Mouse (Mus musculus) C3H10T1/2 (cell line): ENCODE measurements around the gene Olfr263. TPM values are rescaled to one million over a fixed set of nuclear protein-coding genes. Genes with fewer than 3 reads are reported as not detected.

ENCODE experiments used
- polyA plus RNA-seq, 2 experiments: library from polyadenylated mRNA; unstranded; fragments of >200 nt; fragmentation: generic; extraction: Trizol; gene quantifications; one replicate each; pipeline ENCODE4 v1.2.1; 2012; ENCODE audit warnings: missing spikeins in 2 of 2

Olfr263 gene
- polyA plus RNA-seq, result not detected

GRCm38 (mm10) chr13:21129339-21129738 is at the start of gene Olfr263:
Gene Olfr263 (plus strand): TSS chr13:21129639.

GRCm38 (mm10) chr13:21111183-21111582 is 18.3 kb upstream of the Olfr263 start, which contains the start of gene Olfr1369-ps1:
Gene Olfr1369-ps1 (plus strand): TSS chr13:21111483.

DNA sequence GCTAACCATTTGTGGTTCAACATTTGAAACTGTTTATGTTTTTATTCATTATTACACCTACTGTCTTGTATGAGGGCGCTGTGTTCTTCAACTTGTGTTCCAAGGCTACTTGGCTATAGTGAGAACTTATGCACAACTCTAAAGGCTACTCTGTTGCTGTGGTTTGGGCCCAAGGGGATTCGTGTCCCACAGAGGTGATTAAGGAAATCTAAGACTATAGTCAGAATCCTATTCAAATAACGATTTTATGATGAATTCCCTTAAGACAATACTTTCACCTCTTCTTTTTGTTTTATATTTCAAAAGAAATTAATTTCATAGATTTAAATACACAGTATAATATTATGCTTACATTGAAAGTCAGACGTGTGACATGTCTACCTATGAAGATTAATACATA is 16.3 kb downstream of the Olfr263 start, which contains the start of gene Olfr1368:
TSS of gene Olfr1368 (minus strand) at position 101 of the 400 bp plus-strand sequence.

GRCm38 (mm10) chr13:21179367-21179723 is 49.9 kb downstream of the Olfr263 start, which contains the start of gene Trim27:
Gene Trim27 (plus strand): TSS chr13:21179445.

Other genes starting within 250 kb of the Olfr263 start
- not detected for gene Olfr1370, start 54.7 kb upstream of the Olfr263 start, polyA plus RNA-seq
- gene Olfr1369-ps1, start 18.2 kb upstream of the Olfr263 start, polyA plus RNA-seq, result not detected
- gene Olfr1368, start 16.2 kb downstream of the Olfr263 start, polyA plus RNA-seq, result not detected
- 10 to 100 TPM; 57.8 to 76.7 TPM for gene Trim27, start 49.8 kb downstream of the Olfr263 start, polyA plus RNA-seq
- gene Gpx5, start 163.1 kb downstream of the Olfr263 start, polyA plus RNA-seq, result not detected
- not detected for gene Gpx6, start 182.5 kb downstream of the Olfr263 start, polyA plus RNA-seq
- gene Olfr1367, start 217.3 kb downstream of the Olfr263 start, polyA plus RNA-seq, result not detected
- 1 to 10 TPM in 1 of 2 experiments, under 1 TPM in 1; 0.33 to 4.3 TPM for gene Zscan12, start 233.2 kb downstream of the Olfr263 start, polyA plus RNA-seq